Mouse (Mus musculus) embryo, embryonic 10 days (tissue): ENCODE measurements at regions not wholly inside any gene's neighbourhood (a gene's known extent, or its start where the extent isn't known, plus 50 kb on each side); places are given as distances from the start of the nearest gene placed in this dataset.

ENCODE experiments used
- DNase-seq: peaks from one replicate; pipeline ENCODE4 v3.0.0-alpha.2; 2015; ENCODE audit warnings: low spot score

GRCm38 (mm10) chr9:16994169-16994568, 493.1 kb upstream of the Fat3 start:
- no peak for DNase-seq

GRCm38 (mm10) chr9:16988114-16988513, 487.0 kb upstream of the Fat3 start:
- peak; percentile 52 for DNase-seq

GRCm38 (mm10) chr9:16977321-16977720, 476.2 kb upstream of the Fat3 start:
- no peak for DNase-seq

GRCm38 (mm10) chr9:16970373-16970772, 469.3 kb upstream of the Fat3 start:
- no peak for DNase-seq

- DNase-seq, result no peak
Observed at GRCm38 (mm10) chr9:16933602-16934001, 432.5 kb upstream of the Fat3 start.

- no peak for DNase-seq
Observed at GRCm38 (mm10) chr9:16931586-16931985, 430.5 kb upstream of the Fat3 start.

- DNase-seq, result no peak
Observed at GRCm38 (mm10) chr9:16926315-16926984, 425.4 kb upstream of the Fat3 start.

- no peak for DNase-seq
Observed at GRCm38 (mm10) chr9:16925279-16925678, 424.2 kb upstream of the Fat3 start.

- no peak for DNase-seq
Observed at GRCm38 (mm10) chr9:16906155-16906554, 405.1 kb upstream of the Fat3 start.

- DNase-seq, result peak; percentile 8
Observed at GRCm38 (mm10) chr9:16899060-16899459, 398.0 kb upstream of the Fat3 start.

GRCm38 (mm10) chr9:16852458-16853026, 351.5 kb upstream of the Fat3 start:
- DNase-seq, result no peak

GRCm38 (mm10) chr9:16808494-16808893, 307.4 kb upstream of the Fat3 start:
- no peak for DNase-seq

GRCm38 (mm10) chr9:16772867-16773266, 271.8 kb upstream of the Fat3 start:
- DNase-seq, result no peak

- no peak for DNase-seq
Observed at GRCm38 (mm10) chr9:16727653-16728052, 226.6 kb upstream of the Fat3 start.

- peak; percentile 3 for DNase-seq
Observed at GRCm38 (mm10) chr9:16702431-16702830, 201.3 kb upstream of the Fat3 start.

- no peak for DNase-seq
Observed at GRCm38 (mm10) chr9:16661527-16661926, 160.4 kb upstream of the Fat3 start.

GRCm38 (mm10) chr9:16660940-16661339, 159.9 kb upstream of the Fat3 start:
- DNase-seq, result no peak
